Mouse (Mus musculus) c-Kit-positive CD71-positive TER-119-negative erythroid progenitor cells, embryonic 14.5 days (primary cell): ENCODE results near the gene Tmem50a.

Experiments used
- DNase-seq: peaks from one replicate; pipeline ENCODE4 v3.0.0-alpha.2; 2013; ENCODE audit warnings: low read depth

Gene Tmem50a

GRCm38 (mm10) chr4:134871950-134872349 is 42.9 kb downstream of the Tmem50a start:
- DNase-seq = no peak

- no peak for DNase-seq
Observed at GRCm38 (mm10) chr4:134871477-134871876, 43.3 kb downstream of the Tmem50a start.

GRCm38 (mm10) chr4:134869815-134870375 is 44.9 kb downstream of the Tmem50a start:
- DNase-seq = no peak

DNA sequence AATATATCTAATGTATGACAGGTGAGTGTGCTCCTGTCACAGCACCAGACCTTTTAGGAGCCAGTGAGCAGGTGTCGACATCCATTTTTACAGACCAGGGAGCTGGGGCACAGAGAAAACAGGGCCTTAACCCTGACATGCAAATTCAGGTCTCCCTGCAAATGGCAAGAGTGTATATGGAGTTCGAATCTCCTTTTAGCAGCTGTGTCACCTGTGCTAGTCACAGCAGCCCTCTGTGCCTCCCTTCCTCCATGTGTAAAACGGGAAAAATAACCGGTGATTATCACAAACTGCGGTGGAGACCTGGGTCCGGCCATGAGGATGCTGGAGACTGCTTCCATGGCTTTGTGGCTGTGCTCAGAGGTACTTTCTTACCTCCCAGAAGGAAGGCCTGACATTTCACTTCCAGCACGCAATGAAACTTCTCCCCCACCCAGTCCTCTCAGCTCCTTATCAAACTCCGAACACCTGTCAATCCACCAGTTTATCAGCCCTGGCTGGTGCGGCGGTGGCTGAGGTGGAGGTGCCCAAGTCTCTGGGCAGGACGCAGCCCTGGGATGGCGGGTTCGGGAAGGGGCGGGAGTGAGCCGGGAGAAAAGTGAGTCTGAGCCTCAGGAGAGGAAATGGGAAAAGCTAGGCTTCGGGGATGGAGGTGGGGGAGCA is 45.6 kb downstream of the Tmem50a start:
- DNase-seq = peak; percentile 90

GRCm38 (mm10) chr4:134868490-134868889 is 46.3 kb downstream of the Tmem50a start:
- no peak for DNase-seq

DNA sequence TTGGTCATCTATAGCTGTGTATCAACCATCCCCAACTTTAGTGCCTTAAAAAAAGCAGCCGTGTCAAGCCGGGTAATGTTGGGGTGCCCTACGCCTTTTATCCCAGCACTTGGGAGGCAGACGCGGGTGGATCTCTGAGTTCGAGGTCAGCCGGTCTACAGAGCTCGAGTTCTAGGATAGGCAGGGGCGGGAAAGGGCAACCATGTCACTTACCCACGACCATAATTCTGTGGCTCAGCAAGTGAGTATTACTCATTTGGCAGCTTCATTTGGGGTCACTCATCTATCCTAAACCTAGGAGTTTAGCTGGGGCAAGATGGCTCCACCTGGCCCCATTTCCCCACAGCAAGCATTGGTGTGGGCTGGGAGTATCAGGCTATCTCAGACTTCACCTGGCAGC is 46.8 kb downstream of the Tmem50a start:
- no peak for DNase-seq

- DNase-seq = no peak
Observed at GRCm38 (mm10) chr4:134867661-134868060, 47.2 kb downstream of the Tmem50a start.

DNA sequence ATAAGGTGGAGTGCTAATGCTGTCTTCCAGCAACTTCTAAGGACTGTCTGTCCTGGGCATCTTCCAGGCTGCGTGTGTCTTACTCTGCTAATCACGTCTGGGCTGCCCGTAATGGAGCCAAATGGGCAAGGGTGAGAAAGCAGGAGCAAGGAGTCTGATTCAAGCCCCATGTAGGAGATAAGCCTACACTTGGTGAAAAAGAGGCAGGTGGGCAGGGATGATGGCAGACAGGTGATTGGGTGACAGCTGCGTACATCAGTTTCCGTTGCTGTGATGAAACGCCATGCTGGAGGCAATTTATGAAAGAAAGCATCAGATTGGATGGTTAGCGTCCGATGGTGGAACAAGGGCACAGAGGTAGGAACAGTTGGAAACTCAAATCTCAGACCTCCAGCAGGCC is 47.6 kb downstream of the Tmem50a start:
- no peak for DNase-seq

- no peak for DNase-seq
Observed at GRCm38 (mm10) chr4:134865789-134866188, 49.0 kb downstream of the Tmem50a start.

DNA sequence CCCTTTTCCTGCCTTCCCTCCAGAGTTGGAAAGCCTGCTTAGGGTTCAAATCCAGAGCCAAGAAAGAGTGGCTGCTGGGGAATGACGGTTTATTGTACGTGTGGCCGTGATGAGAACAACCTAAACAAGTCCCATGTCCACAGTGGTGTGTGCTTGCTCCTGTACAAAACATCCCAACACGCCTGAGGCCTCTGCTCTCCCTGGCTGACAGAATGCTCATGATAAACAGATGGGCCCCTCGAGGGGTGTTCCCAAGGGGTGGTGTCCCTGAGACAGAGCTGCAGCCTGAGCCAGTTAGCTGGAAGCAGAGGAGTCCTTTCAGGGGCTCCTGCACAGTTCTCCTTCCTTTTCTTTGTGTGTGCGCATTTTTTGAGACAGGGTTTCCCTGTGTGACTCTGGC is 49.5 kb downstream of the Tmem50a start:
- DNase-seq = peak; percentile 87

DNA sequence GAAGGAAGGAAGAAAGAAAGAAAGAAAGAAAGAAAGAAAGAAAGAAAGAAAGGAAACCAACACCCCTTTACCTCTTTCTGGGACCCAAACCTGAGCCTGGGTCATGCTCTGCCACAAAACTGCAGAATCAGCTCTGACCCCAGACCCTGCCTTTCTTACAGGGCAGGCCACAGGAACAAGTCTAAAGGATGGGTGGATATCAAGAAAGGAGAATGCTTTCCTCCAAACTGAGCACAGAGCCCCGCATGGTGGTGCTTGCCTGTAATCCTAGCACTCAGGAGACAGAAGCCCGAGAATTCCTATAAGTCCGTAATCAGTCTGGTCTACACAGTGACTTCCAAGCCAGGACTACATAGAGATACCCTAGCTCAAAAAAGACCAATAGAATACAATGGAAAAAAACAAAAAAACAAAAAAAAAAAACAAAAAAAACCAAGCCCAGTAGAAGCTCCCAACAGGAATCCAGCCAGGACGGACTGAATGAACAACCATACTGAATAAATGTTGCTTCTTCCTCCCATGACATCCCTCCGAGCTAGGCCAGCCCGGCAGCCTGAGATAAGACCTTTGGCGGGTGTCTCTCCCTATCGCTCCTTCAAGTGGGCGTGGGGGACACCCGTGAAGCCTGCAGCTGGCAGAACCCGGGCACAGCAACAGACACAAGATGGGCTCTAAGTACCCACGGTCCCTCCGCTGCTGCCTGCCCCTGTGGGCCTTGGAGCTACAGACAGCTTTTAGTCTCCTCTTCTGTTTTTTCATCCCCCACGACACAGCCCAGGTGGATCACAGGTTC is 50.7 kb downstream of the Tmem50a start, which contains the start of gene Rhd:
Gene Rhd, plus strand, starts transcription at position 600 of the 793 bp plus-strand sequence.
- no peak for DNase-seq

DNA sequence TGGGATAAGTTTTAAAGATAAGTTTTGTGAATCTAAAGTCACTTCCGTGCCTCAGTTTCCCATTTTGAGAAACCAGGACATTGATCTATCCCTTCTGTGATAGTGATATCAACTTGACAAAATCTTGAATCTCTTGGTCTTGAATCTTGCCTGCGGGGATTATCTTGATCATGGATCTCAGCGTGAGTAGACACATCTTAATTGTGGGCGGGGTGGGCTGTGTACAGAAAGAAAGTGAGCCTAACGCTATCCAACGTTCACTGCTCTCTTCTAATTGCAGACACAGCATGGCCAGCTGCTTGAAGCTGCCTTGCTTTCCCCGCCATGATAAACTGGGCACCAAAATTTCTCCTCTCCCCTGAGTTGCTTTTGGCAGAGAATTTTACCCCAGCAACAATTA is 51.8 kb downstream of the Tmem50a start:
- no peak for DNase-seq

DNA sequence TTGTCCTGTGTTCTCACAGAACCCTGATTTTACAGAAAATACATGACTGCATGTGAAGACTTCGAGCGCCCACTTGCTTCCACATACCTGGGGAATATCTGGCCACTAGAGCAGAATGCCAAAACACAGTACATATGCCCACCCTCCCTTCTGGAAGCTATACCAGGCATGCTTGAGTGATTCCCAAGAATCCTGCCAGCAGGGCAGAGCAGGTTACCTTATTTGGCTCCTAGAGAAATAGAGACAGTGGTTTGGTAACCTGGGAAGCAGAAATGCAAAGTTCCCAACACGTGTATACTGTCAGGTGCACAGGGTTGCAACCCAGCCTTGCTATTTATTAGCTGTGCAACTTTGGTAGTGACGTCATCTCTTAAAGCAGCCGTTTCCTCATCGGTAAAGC is 52.9 kb downstream of the Tmem50a start:
- no peak for DNase-seq

DNA sequence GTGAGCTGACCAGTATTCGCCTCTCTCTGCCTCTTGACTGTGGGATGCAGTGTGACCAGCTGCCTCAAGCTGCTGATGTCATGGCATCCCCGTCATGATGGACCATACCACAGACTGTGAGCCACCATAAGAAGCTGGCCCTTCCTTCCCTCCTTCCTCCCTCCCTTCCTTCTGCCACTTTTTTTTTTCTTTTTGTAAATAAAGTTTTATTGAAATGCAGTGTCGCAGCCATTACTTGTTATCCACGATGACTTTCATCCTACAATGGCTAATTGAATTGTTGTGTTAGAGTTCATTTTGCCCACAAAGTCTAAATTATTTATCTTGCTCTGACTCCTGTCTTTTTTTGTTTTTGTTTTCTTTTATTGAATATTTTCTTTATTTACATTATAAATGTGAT is 56.3 kb downstream of the Tmem50a start:
- no peak for DNase-seq

DNA sequence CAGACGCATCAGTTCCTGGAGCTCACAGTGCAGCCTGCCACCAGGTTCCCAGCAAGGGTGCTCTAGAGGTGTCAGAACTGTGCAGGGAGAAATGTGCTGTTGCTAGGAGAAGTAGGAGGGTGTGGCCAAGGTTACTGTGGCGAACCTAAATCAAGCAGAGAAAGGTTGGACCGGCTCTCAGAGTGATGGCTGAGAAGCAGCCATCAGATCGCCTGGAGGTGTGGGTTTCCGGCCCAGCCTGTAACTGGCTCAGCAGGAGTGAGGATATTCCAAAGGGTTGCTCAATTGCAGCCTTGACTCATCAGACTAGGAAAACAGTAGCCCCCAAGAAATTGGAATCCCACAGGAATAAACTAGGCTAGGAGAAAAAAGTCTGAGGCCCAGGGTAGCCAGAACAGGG is 58.3 kb downstream of the Tmem50a start:
- no peak for DNase-seq

- DNase-seq = no peak
Observed at GRCm38 (mm10) chr4:134856056-134856455, 58.8 kb downstream of the Tmem50a start.

DNA sequence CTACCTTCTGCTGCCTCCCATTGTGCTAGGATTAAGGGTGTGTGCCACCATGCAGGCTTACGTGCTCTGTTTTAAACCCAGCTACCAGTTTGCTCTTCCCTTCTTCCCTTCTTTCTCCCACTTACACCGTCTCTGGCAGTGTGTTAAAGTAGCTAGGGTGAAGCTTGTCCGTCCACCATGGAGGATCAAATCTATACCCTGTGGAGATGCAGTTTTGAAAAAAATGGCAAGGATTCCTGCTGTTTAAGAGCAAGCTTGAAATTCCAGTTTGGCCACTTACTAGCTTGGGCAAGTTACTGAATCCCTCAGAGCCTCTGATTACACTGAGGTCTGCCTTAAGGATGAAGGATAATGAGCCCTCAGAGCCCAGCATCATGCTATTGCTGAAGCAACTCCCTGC is 59.5 kb downstream of the Tmem50a start:
- no peak for DNase-seq

GRCm38 (mm10) chr4:134853637-134854485 is 61.0 kb downstream of the Tmem50a start:
- DNase-seq = peak; percentile 75

- DNase-seq = peak; percentile 98
Observed at GRCm38 (mm10) chr4:134853259-134853636, 61.6 kb downstream of the Tmem50a start, which contains the start of gene Maco1. Maco1 (minus strand) TSS chr4:134853345.

GRCm38 (mm10) chr4:134852438-134853255 is 62.2 kb downstream of the Tmem50a start:
- DNase-seq = no peak

GRCm38 (mm10) chr4:134851876-134852275 is 62.9 kb downstream of the Tmem50a start:
- no peak for DNase-seq
